10 mouse cellular contexts compared by ENCODE assay signal in genomic region chr12:15800196-15800913, GRCm38 (mm10). TPM values are rescaled to one million over a fixed set of nuclear protein-coding genes. Genes with fewer than 3 reads are reported as not detected.
A peak's percentile ranks its signal among the peaks of the same experiment; 100 is the strongest.
DNase-seq lines count a peak whose midpoint lies in the region; ATAC-seq and TF ChIP-seq lines count a peak whose summit lies in the region.
"Had no signal": no experiment of that assay in that cellular context is flagged by ENCODE, and none has a peak within 500 bp of the region (broad histone marks: within the 10 kb centered on the region; RNA-seq: fewer than 3 reads in every experiment).

No protein-coding gene starts in this region.

- no peak for ATAC-seq in hindbrain, embryonic 15.5 days (ENCODE audit: low FRiP score, low read depth)
- ATAC-seq in hindbrain, embryonic 12.5 days (ENCODE audit: low FRiP score): no peak
- ATAC-seq in heart, postnatal 0 days (ENCODE audit: insufficient read depth, low read depth): peak; percentile 56
- ATAC-seq in lung, postnatal 0 days: peak; percentile 52
- ATAC-seq: liver, embryonic 12.5 days had no signal

- H3K9ac ChIP-seq in hindbrain, embryonic 15.5 days: no peak overlapping the region
- no peak overlapping the region for H3K9ac ChIP-seq in hindbrain, embryonic 12.5 days
- no peak overlapping the region for H3K9ac ChIP-seq in heart, postnatal 0 days (replicated peaks; ENCODE audit: low read depth, low read length)
- H3K9ac ChIP-seq in lung, postnatal 0 days (replicated peaks; ENCODE audit: low read depth): no peak overlapping the region
- H3K9ac ChIP-seq: liver, embryonic 12.5 days had no signal

- WGBS in hindbrain, embryonic 15.5 days: 74% methylated on average over 4 of the region's 4 CpGs
- 89% methylated on average over 4 of the region's 4 CpGs for WGBS in hindbrain, embryonic 12.5 days
- WGBS in heart, postnatal 0 days: 18% methylated on average over 4 of the region's 4 CpGs
- 48% methylated on average over 4 of the region's 4 CpGs for WGBS in lung, postnatal 0 days
- 84% methylated on average over 4 of the region's 4 CpGs for WGBS in embryonic facial prominence, embryonic 10.5 days

- no peaks in the 10 kb centered on the region for H3K27me3 ChIP-seq in hindbrain, embryonic 15.5 days
- H3K27me3 ChIP-seq in hindbrain, embryonic 12.5 days: no peaks in the 10 kb centered on the region
- H3K27me3 ChIP-seq in heart, postnatal 0 days (ENCODE audit: control insufficient read depth, insufficient read depth, low read length): no peaks in the 10 kb centered on the region
- no peaks in the 10 kb centered on the region for H3K27me3 ChIP-seq in lung, postnatal 0 days (replicated peaks; ENCODE audit: insufficient read depth, low read length)
- no peaks in the 10 kb centered on the region for H3K27me3 ChIP-seq in embryonic facial prominence, embryonic 10.5 days (replicated peaks; ENCODE audit: low read depth, poor library complexity, severe bottlenecking)
- H3K27me3 ChIP-seq: liver, embryonic 12.5 days had no signal

- no peak for TF ChIP-seq CTCF in heart, postnatal 0 days (IDR thresholded peaks at IDR 0.05; ENCODE audit: low read depth)
- TF ChIP-seq CTCF in lung, postnatal 0 days (IDR thresholded peaks at IDR 0.05): no peak

- no peaks in the 10 kb centered on the region for H3K9me3 ChIP-seq in hindbrain, embryonic 15.5 days
- no peaks in the 10 kb centered on the region for H3K9me3 ChIP-seq in hindbrain, embryonic 12.5 days (replicated peaks)
- H3K9me3 ChIP-seq in heart, postnatal 0 days (replicated peaks; ENCODE audit: control insufficient read depth, low read length): no peaks in the 10 kb centered on the region
- no peaks in the 10 kb centered on the region for H3K9me3 ChIP-seq in lung, postnatal 0 days (ENCODE audit: low read length)
- H3K9me3 ChIP-seq in embryonic facial prominence, embryonic 10.5 days: no peaks in the 10 kb centered on the region
- H3K9me3 ChIP-seq: liver, embryonic 12.5 days had no signal

- peak; percentile 33; the same call in 1 of the 2 replicates for TF ChIP-seq EP300 in heart, postnatal 0 days (IDR thresholded peaks at IDR 0.05; ENCODE audit: low read depth)
- peak; percentile 70 for TF ChIP-seq EP300 in lung, postnatal 0 days (IDR thresholded peaks at IDR 0.05)

- peak overlapping the region; percentile 62 for H3K27ac ChIP-seq in hindbrain, embryonic 15.5 days (replicated peaks)
- no peak overlapping the region for H3K27ac ChIP-seq in hindbrain, embryonic 12.5 days
- peak overlapping the region; percentile 67 for H3K27ac ChIP-seq in brown adipose tissue, adult 24 weeks (replicated peaks; ENCODE audit: low read depth, low read length)
- peak overlapping the region; percentile 59 for H3K27ac ChIP-seq in heart, postnatal 0 days (ENCODE audit: low read depth)
- H3K27ac ChIP-seq in lung, postnatal 0 days (ENCODE audit: low read length): peak overlapping the region; percentile 55
- H3K27ac ChIP-seq in embryonic facial prominence, embryonic 10.5 days (replicated peaks): no peak overlapping the region
- H3K27ac ChIP-seq: liver, embryonic 12.5 days had no signal

- DNase-seq in heart, postnatal 0 days (ENCODE audit: low spot score): peak; percentile 55
- DNase-seq in lung, postnatal 0 days (ENCODE audit: low spot score): peak; percentile 53
- no peak for DNase-seq in urinary bladder, postnatal 25 days (ENCODE audit: low spot score)
- no peak for DNase-seq in B cell, adult 2 months
- no peak for DNase-seq in embryonic facial prominence, embryonic 10.5 days (ENCODE audit: low spot score)

- H3K4me1 ChIP-seq in hindbrain, embryonic 15.5 days (replicated peaks): peaks cover 74% of the 10 kb centered on the region
- H3K4me1 ChIP-seq in hindbrain, embryonic 12.5 days: peaks cover 47% of the 10 kb centered on the region
- peaks cover 44% of the 10 kb centered on the region for H3K4me1 ChIP-seq in brown adipose tissue, adult 24 weeks (ENCODE audit: control insufficient read depth, insufficient read depth, insufficient read length, low read length)
- peaks cover 73% of the 10 kb centered on the region for H3K4me1 ChIP-seq in heart, postnatal 0 days (ENCODE audit: control insufficient read depth, insufficient read depth)
- H3K4me1 ChIP-seq in lung, postnatal 0 days (ENCODE audit: insufficient read depth, low read depth, low read length): peaks cover 3% of the 10 kb centered on the region; the same call in 1 of the 2 replicates
- peaks cover 27% of the 10 kb centered on the region for H3K4me1 ChIP-seq in embryonic facial prominence, embryonic 10.5 days
- H3K4me1 ChIP-seq: liver, embryonic 12.5 days had no signal

- H3K4me2 ChIP-seq in hindbrain, embryonic 15.5 days: peak overlapping the region; percentile 20; the same call in 1 of the 2 replicates
- no peak overlapping the region for H3K4me2 ChIP-seq in hindbrain, embryonic 12.5 days (replicated peaks)
- H3K4me2 ChIP-seq in heart, postnatal 0 days (ENCODE audit: low read depth, low read length): no peak overlapping the region
- H3K4me2 ChIP-seq in lung, postnatal 0 days (replicated peaks; ENCODE audit: low read depth, low read length): no peak overlapping the region
- H3K4me2 ChIP-seq: liver, embryonic 12.5 days had no signal

- peaks cover 42% of the 10 kb centered on the region for H3K36me3 ChIP-seq in hindbrain, embryonic 15.5 days
- H3K36me3 ChIP-seq in hindbrain, embryonic 12.5 days: peaks cover 84% of the 10 kb centered on the region
- peaks cover 88% of the 10 kb centered on the region for H3K36me3 ChIP-seq in heart, postnatal 0 days (replicated peaks; ENCODE audit: control insufficient read depth, insufficient read depth, low read length)
- H3K36me3 ChIP-seq in lung, postnatal 0 days (ENCODE audit: insufficient read depth, low read length): no peaks in the 10 kb centered on the region
- H3K36me3 ChIP-seq in embryonic facial prominence, embryonic 10.5 days (replicated peaks): peaks cover 93% of the 10 kb centered on the region
- H3K36me3 ChIP-seq: G1E; liver, embryonic 12.5 days had no signal

- H3K4me3 ChIP-seq in hindbrain, embryonic 15.5 days: no peak overlapping the region
- H3K4me3 ChIP-seq in hindbrain, embryonic 12.5 days: no peak overlapping the region
- no peak overlapping the region for H3K4me3 ChIP-seq in brown adipose tissue, adult 24 weeks (ENCODE audit: insufficient read depth, low read depth, low read length)
- H3K4me3 ChIP-seq in heart, postnatal 0 days (ENCODE audit: low read depth, low read length): no peak overlapping the region
- H3K4me3 ChIP-seq in lung, postnatal 0 days (ENCODE audit: low read depth, low read length): no peak overlapping the region
- no peak overlapping the region for H3K4me3 ChIP-seq in embryonic facial prominence, embryonic 10.5 days
- H3K4me3 ChIP-seq: liver, embryonic 12.5 days had no signal

RNA-seq across cellular contexts. Expression of gene Trib2, which starts 16.4 kb away (rescaled TPM):
- polyA plus RNA-seq in hindbrain, embryonic 15.5 days (2015; fragmentation: Nextera tagmentation; extraction: Ambion mirVana): 126 and 136 TPM in 2 replicates
- 107 and 117 TPM in 2 replicates for polyA plus RNA-seq in hindbrain, embryonic 12.5 days (2016; fragmentation: Nextera tagmentation; extraction: Ambion mirVana)
- polyA plus RNA-seq in brown adipose tissue, adult 24 weeks (2012; ENCODE audit: insufficient read depth, insufficient read length, missing spikeins): 2.9 and 6.3 TPM in 2 replicates
- total RNA-seq in heart, postnatal 0 days (2014; rRNA removed; ENCODE audit: low replicate concordance): 83.9 and 91.1 TPM in 2 replicates
- polyA plus RNA-seq in heart, postnatal 0 days (2015; fragmentation: Nextera tagmentation; extraction: Ambion mirVana): 55.0 and 57.1 TPM in 2 replicates
- 36.4 and 42.0 TPM in 2 replicates for polyA plus RNA-seq in lung, postnatal 0 days (2015; fragmentation: Nextera tagmentation; extraction: Ambion mirVana)
- 33.8 and 43.4 TPM in 2 replicates for polyA plus RNA-seq in embryonic facial prominence, embryonic 10.5 days (2016; fragmentation: Nextera tagmentation; extraction: Ambion mirVana)
- polyA plus RNA-seq: G1E had no signal

Comparison
In these comparisons a context has a peak if more than half of its experiments do, and no peak if none do; other contexts are left out.
1. H3K27ac ChIP-seq: peak in hindbrain, embryonic 15.5 days (single experiment), brown adipose tissue, adult 24 weeks (single experiment), heart, postnatal 0 days (single experiment) and lung, postnatal 0 days (single experiment); none in hindbrain, embryonic 12.5 days (single experiment) and embryonic facial prominence, embryonic 10.5 days (single experiment).
2. ATAC-seq: peak in heart, postnatal 0 days (single experiment) and lung, postnatal 0 days (single experiment); none in hindbrain, embryonic 15.5 days (single experiment) and hindbrain, embryonic 12.5 days (single experiment).
3. DNase-seq: peak in heart, postnatal 0 days (single experiment) and lung, postnatal 0 days (single experiment); none in urinary bladder, postnatal 25 days (single experiment), B cell, adult 2 months (0 of 2) and embryonic facial prominence, embryonic 10.5 days (single experiment).